Mouse (Mus musculus): Measurements from ENCODE around the gene Serp2.

Gene Serp2

GRCm38 (mm10) chr14:76498210-76498609, 58.5 kb downstream of the Serp2 start:
- DNase-seq (ENCODE audit: low spot score in 2 of 2), result no peak

- DNase-seq (ENCODE audit: low spot score in 2 of 2), result no peak
Measured at GRCm38 (mm10) chr14:76497187-76497586, 59.5 kb downstream of the Serp2 start.

- DNase-seq (ENCODE audit: low spot score in 2 of 2), result no peak
Measured at GRCm38 (mm10) chr14:76495022-76495421, 61.7 kb downstream of the Serp2 start.

GRCm38 (mm10) chr14:76489128-76489527, 67.6 kb downstream of the Serp2 start:
- DNase-seq (ENCODE audit: low spot score in 2 of 2), result no peak

GRCm38 (mm10) chr14:76488101-76489044, 68.3 kb downstream of the Serp2 start:
- DNase-seq (ENCODE audit: low spot score in 2 of 2), result no peak

GRCm38 (mm10) chr14:76487609-76488008, 69.1 kb downstream of the Serp2 start:
- no peak for DNase-seq (ENCODE audit: low spot score in 2 of 2)

GRCm38 (mm10) chr14:76483701-76484100, 73.0 kb downstream of the Serp2 start:
- DNase-seq (ENCODE audit: low spot score in 2 of 2), result no peak
